Mouse (Mus musculus) testis, adult 2 months (tissue): ENCODE measurements around the gene Fanca. TPM values are rescaled to one million over a fixed set of nuclear protein-coding genes. Genes with fewer than 3 reads are reported as not detected.
"Not testable (repeated sequence)": the region's sequence is repeated elsewhere in the genome, so short reads cannot be mapped to it uniquely, and the experiment has no call there.

Experiments
- H3K27ac ChIP-seq: fragments of 200-500 bp; 2 replicates; pipeline ENCODE4 v1.5.1; 2012; ENCODE audit warnings: low read depth, low read length; ENCODE audit not compliant: control insufficient read depth, insufficient read depth
- H3K27me3 ChIP-seq: fragments of 200-500 bp; 2 replicates; pipeline ENCODE4 v1.6.1; 2012; ENCODE audit warnings: mild to moderate bottlenecking, low read length, moderate library complexity; ENCODE audit not compliant: control insufficient read depth, insufficient read depth
- H3K36me3 ChIP-seq: fragments of 200-500 bp; 2 replicates; pipeline ENCODE4 v1.6.1; 2012; ENCODE audit warnings: mild to moderate bottlenecking, low read length; ENCODE audit not compliant: control insufficient read depth, insufficient read depth
- H3K4me1 ChIP-seq: fragments of 200-500 bp; 2 replicates; pipeline ENCODE4 v1.6.1; 2012; ENCODE audit warnings: low read length; ENCODE audit not compliant: control insufficient read depth, insufficient read depth
- H3K4me3 ChIP-seq: fragments of 200-500 bp; 2 replicates; pipeline ENCODE4 v1.5.1; 2012; ENCODE audit warnings: low read depth, mild to moderate bottlenecking, low read length, moderate library complexity, mixed read lengths; ENCODE audit not compliant: control insufficient read depth
- CTCF ChIP-seq: fragments of 200-500 bp; IDR thresholded peaks from 2 replicates; pipeline ENCODE4 v1.5.1; 2012; ENCODE audit warnings: low read depth, mild to moderate bottlenecking, inconsistent platforms, low read length, moderate library complexity; ENCODE audit not compliant: control insufficient read depth, insufficient read depth, insufficient replicate concordance
- POLR2A ChIP-seq: fragments of 200-500 bp; IDR thresholded peaks from 2 replicates; pipeline ENCODE4 v1.6.1; 2012; ENCODE audit warnings: low read depth, mild to moderate bottlenecking, inconsistent platforms, low read length, moderate library complexity; ENCODE audit not compliant: control insufficient read depth
- polyA plus RNA-seq: library from polyadenylated mRNA; depleted of rRNA; stranded (reverse); fragments of >200 nt; gene quantifications from 2 replicates; pipeline ENCODE4 v1.2.3, GENCODE M21; 2012

Fanca gene
- polyA plus RNA-seq, 1 experiment, result 37.3 TPM

DNA sequence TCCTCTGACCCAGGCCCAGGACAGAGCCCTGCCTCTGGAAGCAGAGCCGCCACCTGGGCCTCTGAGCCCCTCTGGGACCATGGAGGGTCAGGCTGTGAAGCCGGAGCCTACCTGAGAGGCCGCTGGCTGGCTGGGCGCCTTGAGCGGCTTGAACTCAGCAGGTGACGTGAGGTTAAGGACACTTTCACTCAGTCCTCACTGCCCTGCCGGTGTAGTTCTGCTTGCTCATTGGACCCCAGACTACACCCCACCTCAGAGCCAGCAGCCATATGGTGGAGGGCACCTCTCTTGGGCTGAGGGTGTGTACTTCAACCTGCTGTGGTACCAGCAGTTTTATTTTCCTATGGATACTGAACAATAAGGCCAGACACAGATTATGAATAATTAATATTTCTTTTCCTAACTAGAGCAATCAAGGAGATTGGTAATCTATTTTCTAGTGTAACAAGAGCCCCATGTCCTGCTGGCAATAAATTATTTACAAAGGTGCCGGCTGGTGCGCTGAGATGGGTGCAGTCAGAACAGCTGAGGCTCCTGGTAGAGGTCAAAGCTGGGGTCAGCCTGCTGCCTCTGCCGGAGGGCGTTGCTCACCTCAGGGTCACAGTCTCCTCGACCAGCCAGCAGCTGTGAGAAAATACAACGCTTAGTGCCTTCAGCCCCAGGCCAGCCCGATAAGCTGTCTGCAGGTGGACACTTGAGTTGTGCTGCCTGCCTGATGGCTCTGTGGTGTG lies 50.3 kb downstream of the Fanca start:
- no peak overlapping the region for H3K4me3 ChIP-seq
- no peak overlapping the region for H3K27ac ChIP-seq
- no peaks in the 10 kb centered on the region for H3K27me3 ChIP-seq
- no peaks in the 10 kb centered on the region for H3K4me1 ChIP-seq
- TF ChIP-seq POLR2A (no peak), CTCF (no peak)
- peaks cover 6% of the 10 kb centered on the region for H3K36me3 ChIP-seq

GRCm38 (mm10) chr8:123257593-123257992 lies 60.8 kb downstream of the Fanca start:
- not testable (repeated sequence) for H3K36me3 ChIP-seq, H3K4me1 ChIP-seq, H3K4me3 ChIP-seq, H3K27ac ChIP-seq, H3K27me3 ChIP-seq

DNA sequence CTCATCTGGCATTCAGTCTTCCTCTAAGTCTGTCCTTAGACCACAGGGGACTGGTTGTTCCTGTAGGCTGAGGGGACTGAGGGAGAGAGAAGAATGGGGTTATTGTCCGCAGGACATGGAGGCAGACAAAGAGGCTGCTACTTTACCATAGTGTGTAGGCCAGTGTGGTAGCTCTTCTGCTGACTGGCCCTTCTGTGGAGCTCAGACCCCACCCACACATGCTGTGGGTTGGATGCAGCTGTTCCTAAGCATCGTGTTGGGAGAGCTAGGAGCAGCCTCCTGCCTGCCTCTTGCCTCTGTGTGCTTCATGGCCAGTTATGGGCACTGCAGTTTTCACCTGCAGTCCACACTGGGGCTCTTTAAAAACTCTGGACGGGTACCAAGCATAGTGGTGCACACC lies 61.3 kb downstream of the Fanca start:
- H3K4me3 ChIP-seq, result no peak overlapping the region
- H3K4me1 ChIP-seq, result peaks cover 9% of the 10 kb centered on the region
- no peaks in the 10 kb centered on the region for H3K27me3 ChIP-seq
- peaks cover 1% of the 10 kb centered on the region; the same call in 1 of the 2 replicates for H3K36me3 ChIP-seq
- no peak overlapping the region for H3K27ac ChIP-seq
- no peak for TF ChIP-seq POLR2A
- no peak for TF ChIP-seq CTCF

GRCm38 (mm10) chr8:123255170-123255569 lies 63.2 kb downstream of the Fanca start:
- no peaks in the 10 kb centered on the region for H3K27me3 ChIP-seq
- no peak overlapping the region for H3K27ac ChIP-seq
- TF ChIP-seq POLR2A (no peak), CTCF (no peak)
- H3K4me3 ChIP-seq, result peak overlapping the region; percentile 96; the same call in 1 of the 2 replicates
- peaks cover 9% of the 10 kb centered on the region for H3K4me1 ChIP-seq
- H3K36me3 ChIP-seq, result no peaks in the 10 kb centered on the region; the same call in 1 of the 2 replicates

- no peaks in the 10 kb centered on the region for H3K27me3 ChIP-seq
- H3K4me1 ChIP-seq, result peaks cover 9% of the 10 kb centered on the region
- H3K36me3 ChIP-seq, result peaks cover 2% of the 10 kb centered on the region; the same call in 1 of the 2 replicates
- peak within 1 kb of the TSS; percentile 96 for H3K4me3 ChIP-seq
- peak within 1 kb of the TSS; percentile 81 for H3K27ac ChIP-seq
- TF ChIP-seq CTCF, result no peak
- TF ChIP-seq POLR2A, result peak; percentile 19; the same call in 1 of the 2 replicates
Observed at GRCm38 (mm10) chr8:123254099-123254885, 64.1 kb downstream of the Fanca start, which contains the start of the genes Zfp276 and Vps9d1. Zfp276 (plus strand) TSS chr8:123254195. Vps9d1 (minus strand) TSS chr8:123254348.

GRCm38 (mm10) chr8:123253451-123254098 lies 64.8 kb downstream of the Fanca start:
- H3K4me3 ChIP-seq, result peak overlapping the region; percentile 92
- H3K36me3 ChIP-seq, result peaks cover 2% of the 10 kb centered on the region; the same call in 1 of the 2 replicates
- peaks cover 9% of the 10 kb centered on the region for H3K4me1 ChIP-seq
- no peaks in the 10 kb centered on the region for H3K27me3 ChIP-seq
- TF ChIP-seq POLR2A (no peak), CTCF (no peak)
- H3K27ac ChIP-seq, result peak overlapping the region; percentile 21

- Histone ChIP-seq H3K27ac (no peak overlapping the region), H3K36me3 (peaks cover 2% of the 10 kb centered on the region; the same call in 1 of the 2 replicates), H3K27me3 (no peaks in the 10 kb centered on the region), H3K4me3 (no peak overlapping the region), H3K4me1 (peaks cover 9% of the 10 kb centered on the region)
- no peak for TF ChIP-seq POLR2A
- TF ChIP-seq CTCF, result no peak
Observed at GRCm38 (mm10) chr8:123252925-123253324, 65.5 kb downstream of the Fanca start.
